Mouse (Mus musculus): ENCODE measurements around the gene Hacd3. TPM values are rescaled to one million over a fixed set of nuclear protein-coding genes. Genes with fewer than 3 reads are reported as not detected.

Gene Hacd3
- polyA plus RNA-seq, 1 experiment from 2014 or later, result 72.2 TPM

GRCm38 (mm10) chr9:64939281-64939680 lies 82.2 kb downstream of the Hacd3 start:
- no peaks in the 10 kb centered on the region; the same call in 1 of the 2 replicates for H3K27me3 ChIP-seq (ENCODE audit: insufficient read depth, low read length)
- TF ChIP-seq CTCF (IDR thresholded peaks at IDR 0.05; ENCODE audit: low read depth), result no peak
- ATAC-seq (ENCODE audit: insufficient read depth) (no peak), DNase-seq (peak; percentile 10)
- H3K4me3 ChIP-seq (ENCODE audit: low read depth, low read length), result no peak overlapping the region
- no peak overlapping the region for H3K9ac ChIP-seq
- H3K4me2 ChIP-seq, result no peak overlapping the region
- no peaks in the 10 kb centered on the region for H3K36me3 ChIP-seq (ENCODE audit: insufficient read depth)
- H3K4me1 ChIP-seq (ENCODE audit: insufficient read depth), result peaks cover 10% of the 10 kb centered on the region; the same call in 1 of the 2 replicates
- no peak overlapping the region for H3K27ac ChIP-seq (ENCODE audit: low read depth)
- 48% methylated on average over 4 of the region's 4 CpGs for WGBS
- H3K9me3 ChIP-seq (ENCODE audit: low read depth, low read length), result no peaks in the 10 kb centered on the region

GRCm38 (mm10) chr9:64938535-64938934 lies 83.0 kb downstream of the Hacd3 start:
- no peaks in the 10 kb centered on the region for H3K9me3 ChIP-seq (ENCODE audit: low read depth, low read length)
- no peak overlapping the region for H3K4me3 ChIP-seq (ENCODE audit: low read depth, low read length)
- H3K4me1 ChIP-seq (ENCODE audit: insufficient read depth), result peaks cover 12% of the 10 kb centered on the region; the same call in 1 of the 2 replicates
- no peak for TF ChIP-seq CTCF (IDR thresholded peaks at IDR 0.05; ENCODE audit: low read depth)
- ATAC-seq (ENCODE audit: insufficient read depth), result no peak
- no peak overlapping the region for H3K4me2 ChIP-seq
- WGBS, result 68% methylated on average over 5 of the region's 5 CpGs
- H3K27me3 ChIP-seq (ENCODE audit: insufficient read depth, low read length), result no peaks in the 10 kb centered on the region; the same call in 1 of the 2 replicates
- no peak overlapping the region for H3K9ac ChIP-seq
- no peak overlapping the region for H3K27ac ChIP-seq (ENCODE audit: low read depth)
- DNase-seq, result no peak
- H3K36me3 ChIP-seq (ENCODE audit: insufficient read depth), result no peaks in the 10 kb centered on the region

- ATAC-seq (ENCODE audit: insufficient read depth) (no peak), DNase-seq (no peak)
- no peak for TF ChIP-seq CTCF (IDR thresholded peaks at IDR 0.05; ENCODE audit: low read depth)
- no peak overlapping the region for H3K9ac ChIP-seq
- 52% methylated on average over 5 of the region's 5 CpGs for WGBS
- no peaks in the 10 kb centered on the region; the same call in 1 of the 2 replicates for H3K27me3 ChIP-seq (ENCODE audit: insufficient read depth, low read length)
- H3K4me1 ChIP-seq (ENCODE audit: insufficient read depth), result peaks cover 14% of the 10 kb centered on the region; the same call in 1 of the 2 replicates
- no peaks in the 10 kb centered on the region for H3K9me3 ChIP-seq (ENCODE audit: low read depth, low read length)
- no peak overlapping the region for H3K27ac ChIP-seq (ENCODE audit: low read depth)
- H3K4me3 ChIP-seq (ENCODE audit: low read depth, low read length), result no peak overlapping the region
- H3K36me3 ChIP-seq (ENCODE audit: insufficient read depth), result no peaks in the 10 kb centered on the region
- no peak overlapping the region for H3K4me2 ChIP-seq
These were observed 84.0 kb downstream of the Hacd3 start for GRCm38 (mm10) chr9:64937491-64937890.

Small RNA genes within 50 kb of the gene (microRNA-seq; reads per million reads assigned to microRNA genes)
- gene Gm25640 (ENCODE audit: borderline number of aligned reads), result not detected

Other genes starting within 250 kb of the Hacd3 start
- 9.8 and 10.9 TPM in 2 replicates for gene Dennd4a, start 210.4 kb downstream of the Hacd3 start, polyA plus RNA-seq (2014; fragmentation: Nextera tagmentation; extraction: Ambion mirVana)
- gene Slc24a1, start 70.1 kb downstream of the Hacd3 start, polyA plus RNA-seq (2014; fragmentation: Nextera tagmentation; extraction: Ambion mirVana), result 0.04 and 0.09 TPM in 2 replicates
- 64.1 and 66.0 TPM in 2 replicates for gene Ints14, start 60.8 kb downstream of the Hacd3 start, polyA plus RNA-seq (2014; fragmentation: Nextera tagmentation; extraction: Ambion mirVana)
- 31.7 and 34.8 TPM in 2 replicates for gene Dpp8, start 10.7 kb upstream of the Hacd3 start, polyA plus RNA-seq (2014; fragmentation: Nextera tagmentation; extraction: Ambion mirVana)
- 26.4 and 28.9 TPM in 2 replicates for gene Igdcc4, start 79.8 kb upstream of the Hacd3 start, polyA plus RNA-seq (2014; fragmentation: Nextera tagmentation; extraction: Ambion mirVana)
- gene Igdcc3, start 119.5 kb upstream of the Hacd3 start, polyA plus RNA-seq (2014; fragmentation: Nextera tagmentation; extraction: Ambion mirVana), result 2.3 and 4.1 TPM in 2 replicates
- 5.3 and 6.9 TPM in 2 replicates for gene Parp16, start 173.7 kb upstream of the Hacd3 start, polyA plus RNA-seq (2014; fragmentation: Nextera tagmentation; extraction: Ambion mirVana)
- gene Cilp, start 243.5 kb upstream of the Hacd3 start, polyA plus RNA-seq (2014; fragmentation: Nextera tagmentation; extraction: Ambion mirVana), result 0.22 TPM in 1 of 2 replicates, not detected in the other

Measured in lung, embryonic 14.5 days (tissue).